Mouse (Mus musculus) liver, postnatal 0 days (tissue): Measurements from ENCODE around the gene Mkrn2os.

Experiments
- CTCF ChIP-seq: sonication (generic); IDR thresholded peaks from 2 replicates; pipeline ENCODE4 v1.5.1; 2016; ENCODE audit warnings: antibody characterized with exemption, low read depth
- EP300 ChIP-seq: IDR thresholded peaks from 2 replicates; pipeline ENCODE4 v1.6.1; 2016; ENCODE audit warnings: antibody characterized with exemption, low read depth, mild to moderate bottlenecking

- no peak for TF ChIP-seq EP300
- TF ChIP-seq CTCF = no peak
Observed at GRCm38 (mm10) chr6:115592458-115592857, at the start of gene Mkrn2os.
